Mouse (Mus musculus) ovary, adult 2 months (tissue): ENCODE results near the gene Dkk3. TPM values are rescaled to one million over a fixed set of nuclear protein-coding genes. Genes with fewer than 3 reads are reported as not detected.

Experiments used
- polyA plus RNA-seq: library from polyadenylated mRNA; depleted of rRNA; stranded (reverse); fragments of >200 nt; gene quantifications from 2 replicates; pipeline ENCODE4 v1.2.3, GENCODE M21; 2012; rRNA removed

Dkk3 gene
- 41.4 and 46.4 TPM in 2 replicates for polyA plus RNA-seq

DNA sequence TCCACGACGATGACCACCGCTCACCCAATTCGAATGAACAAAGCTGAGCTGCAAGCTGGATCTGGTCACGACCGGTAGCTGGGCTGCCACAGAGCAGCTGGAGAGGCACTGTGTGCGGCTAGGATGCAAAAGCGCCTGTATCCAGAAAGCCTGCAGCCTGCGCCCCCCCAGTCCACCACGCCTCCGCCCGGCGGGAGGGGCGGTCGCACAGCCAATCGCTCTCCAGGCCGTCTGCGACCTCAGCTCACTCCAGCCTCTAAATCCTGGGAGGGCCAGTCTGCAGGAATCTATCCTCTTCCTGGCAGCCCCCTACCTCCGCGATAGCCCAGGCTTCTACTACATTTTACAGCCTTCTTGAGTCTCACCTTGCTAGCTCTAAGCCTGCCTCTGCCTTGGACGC is at the start of gene Dkk3:
Gene Dkk3, minus strand, starts transcription at position 116 of the 400 bp plus-strand sequence.

Other genes starting within 250 kb of the Dkk3 start
- gene Usp47, start 135.6 kb downstream of the Dkk3 start, polyA plus RNA-seq = 9.1 and 10.3 TPM in 2 replicates
- gene Mical2, start 66.8 kb upstream of the Dkk3 start, polyA plus RNA-seq = 24.9 and 25.5 TPM in 2 replicates